Mouse (Mus musculus) B cell, adult 62 days (primary cell): ENCODE results near the gene Tbx1. TPM values are rescaled to one million over a fixed set of nuclear protein-coding genes. Genes with fewer than 3 reads are reported as not detected.

Experiments used
- total RNA-seq: library from RNA; stranded (reverse); gene quantifications from 4 replicates; pipeline ENCODE4 v1.2.4, GENCODE M21; 2023

The Tbx1 gene
- not detected in 4 replicates for total RNA-seq

DNA sequence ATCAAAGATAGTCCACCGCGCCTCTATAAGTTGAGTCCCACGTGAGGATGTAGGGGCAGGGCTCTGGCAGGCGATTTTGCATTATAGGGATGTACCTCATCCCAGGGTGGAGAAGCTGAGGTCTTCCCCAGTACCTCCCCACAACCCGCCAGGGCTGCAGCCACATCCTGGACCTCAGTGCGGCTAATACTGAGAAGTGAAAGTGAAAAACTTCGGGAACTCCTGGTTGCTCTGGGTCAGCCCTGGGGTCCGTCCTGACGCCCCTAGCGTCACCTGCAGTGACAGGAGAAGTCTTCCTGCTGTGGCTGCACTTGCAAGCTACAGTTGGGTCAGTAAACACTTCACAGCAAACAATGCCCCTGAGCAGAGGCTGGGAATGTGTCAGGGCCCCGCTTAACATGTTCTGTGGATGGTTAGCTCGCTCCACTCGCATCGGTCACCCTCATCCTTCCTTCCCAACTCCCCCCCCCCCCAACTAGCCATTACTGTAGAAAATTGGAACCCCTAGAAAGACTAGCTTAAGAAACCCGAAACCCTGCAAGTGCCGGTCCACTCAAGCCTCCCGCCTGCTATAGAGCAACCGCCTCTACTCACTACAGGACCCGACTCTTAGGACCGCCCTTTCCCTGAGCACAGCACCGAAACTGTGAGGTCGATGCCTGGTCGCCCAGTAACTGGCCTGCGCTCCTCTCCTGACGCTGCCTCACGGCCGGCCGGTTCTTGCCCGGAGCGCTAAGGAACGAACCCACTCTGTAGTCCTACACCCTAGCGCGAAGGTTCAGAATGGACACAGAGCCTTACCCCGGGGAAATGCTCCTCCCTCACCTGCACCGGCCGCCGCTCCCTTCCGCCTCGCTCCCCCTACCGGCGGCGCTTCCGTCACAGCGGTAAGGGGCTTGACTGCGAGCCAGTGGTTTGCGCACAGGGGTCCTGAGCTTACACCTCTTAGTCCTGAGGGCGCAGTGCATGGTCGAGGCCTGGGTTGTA is at the start of gene Tbx1:
Gene Tbx1 (minus strand): TSS at position 868 of the 987 bp plus-strand sequence.

DNA sequence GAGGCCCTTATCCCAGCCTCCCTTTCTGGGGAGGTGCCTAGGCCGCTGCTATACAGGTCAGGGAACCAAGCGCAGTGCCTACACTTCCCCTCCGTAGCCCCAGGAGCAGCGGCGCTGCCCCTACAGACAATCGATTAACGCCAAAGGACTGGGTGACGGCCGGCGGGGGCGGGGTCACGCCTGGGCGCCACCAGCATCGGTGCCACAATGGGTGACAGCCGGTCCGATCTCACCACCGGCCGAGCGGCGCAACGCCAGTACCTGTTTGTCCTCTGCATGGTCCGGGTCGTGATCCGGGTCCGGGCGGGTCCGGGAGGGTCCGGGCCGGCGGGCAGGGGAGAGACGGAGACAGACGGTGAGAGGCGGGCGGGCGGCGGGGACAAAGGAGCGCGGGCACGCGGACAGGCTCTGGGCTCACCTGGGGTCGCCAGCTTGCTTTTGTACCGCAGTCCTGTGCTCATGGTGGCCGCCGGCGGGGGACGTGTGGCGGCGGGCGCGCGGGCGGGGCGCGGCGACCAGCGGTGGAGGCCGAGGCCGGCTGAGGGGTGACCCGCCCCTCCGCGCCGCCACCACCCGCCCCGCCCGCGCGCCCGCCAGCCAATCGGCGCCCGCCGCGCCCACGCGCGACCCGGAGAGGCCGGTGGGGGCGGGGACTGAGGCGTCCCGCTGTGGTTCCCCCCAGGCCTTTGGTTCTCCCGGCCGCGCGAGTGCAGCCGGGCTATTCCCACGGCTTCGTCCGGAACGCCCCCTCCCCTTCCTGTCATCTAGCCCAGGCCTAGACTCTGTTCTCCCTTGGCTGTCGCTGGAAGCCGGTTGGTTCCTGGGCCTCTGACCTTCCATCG is 39.1 kb upstream of the Tbx1 start, which contains the start of gene Sept5:
Gene Sept5 (minus strand): TSS at position 565 of the 842 bp plus-strand sequence.

DNA sequence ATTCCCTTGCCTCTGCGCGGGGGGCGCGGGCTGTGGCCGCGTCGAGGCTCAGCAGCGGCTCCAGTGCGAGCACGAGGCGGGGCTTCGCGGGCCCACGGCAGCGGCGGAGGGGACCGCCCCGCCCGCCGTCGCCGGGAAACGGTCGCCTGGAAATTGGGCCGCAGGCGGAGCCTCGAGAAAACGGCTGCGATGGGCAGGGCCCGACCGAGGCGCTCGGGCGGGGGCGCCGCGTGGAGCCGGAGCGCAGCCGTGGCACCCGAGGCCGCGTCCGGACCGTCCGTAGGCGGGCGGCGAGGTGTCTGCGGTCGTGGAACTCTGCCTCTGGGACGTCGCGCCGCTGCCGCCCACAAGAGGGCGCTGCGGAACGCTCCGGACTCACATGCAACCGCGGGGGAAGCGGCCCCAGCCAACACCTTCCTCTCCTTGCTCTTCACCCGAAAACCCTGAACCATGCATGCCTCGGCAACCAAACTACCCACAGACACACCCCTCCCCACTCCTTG is 36.0 kb upstream of the Tbx1 start, which contains the start of gene Gm49601:
Gene Gm49601 (minus strand): TSS at position 52 of the 503 bp plus-strand sequence.

DNA sequence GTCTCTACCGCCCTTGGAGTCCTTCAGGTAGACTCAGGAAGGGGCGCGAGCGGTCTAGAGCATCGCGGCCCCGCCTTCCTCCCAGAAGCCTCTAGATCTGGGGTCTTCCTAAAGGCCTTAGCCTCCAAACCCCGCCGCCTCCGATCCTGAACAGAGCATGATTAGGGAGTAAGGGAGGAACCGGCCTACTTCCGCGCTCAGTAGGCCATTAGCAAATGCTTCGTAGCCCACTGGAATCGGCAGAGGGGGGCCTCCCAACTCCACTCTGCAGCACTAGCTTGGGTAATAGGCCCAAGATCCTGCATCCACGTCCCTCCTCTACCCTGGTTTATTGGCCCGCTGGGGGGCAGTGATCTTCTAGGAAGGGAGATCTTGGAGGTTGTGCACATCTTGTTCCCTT is 31.5 kb upstream of the Tbx1 start, which contains the start of gene Gp1bb:
Gene Gp1bb (minus strand): TSS at position 385 of the 400 bp plus-strand sequence.

Other genes starting within 250 kb of the Tbx1 start
- gene Tango2, start 242.6 kb downstream of the Tbx1 start, total RNA-seq: 27.1 to 37.4 TPM (median 31.0 TPM) in 4 replicates
- gene Arvcf, start 242.5 kb downstream of the Tbx1 start, total RNA-seq: 4.4 to 7.0 TPM (median 6.1 TPM) in 4 replicates
- gene Txnrd2, start 164.3 kb downstream of the Tbx1 start, total RNA-seq: 16.0 to 20.5 TPM (median 20.2 TPM) in 4 replicates
- gene Comt, start 163.8 kb downstream of the Tbx1 start, total RNA-seq: 14.3 to 15.3 TPM (median 15.2 TPM) in 4 replicates
- 2.6 to 7.9 TPM (median 6.1 TPM) in 4 replicates for gene Gnb1l, start 92.0 kb downstream of the Tbx1 start, total RNA-seq
- 4.0 to 9.6 TPM (median 5.5 TPM) in 4 replicates for gene Rtl10, start 91.8 kb downstream of the Tbx1 start, total RNA-seq
- not detected in 4 replicates for gene Gp1bb, start 31.7 kb upstream of the Tbx1 start, total RNA-seq
- not detected in 4 replicates for gene Gm49601, start 35.8 kb upstream of the Tbx1 start, total RNA-seq
- gene Sept5, start 39.3 kb upstream of the Tbx1 start, total RNA-seq: not detected in 4 replicates
- not detected in 4 replicates for gene Cldn5, start 186.2 kb upstream of the Tbx1 start, total RNA-seq
- 86.6 to 109 TPM (median 87.3 TPM) in 4 replicates for gene Ufd1, start 221.1 kb upstream of the Tbx1 start, total RNA-seq
- gene Cdc45, start 221.3 kb upstream of the Tbx1 start, total RNA-seq: 3.7 to 5.3 TPM (median 4.0 TPM) in 4 replicates
- 36.8 to 42.0 TPM (median 41.6 TPM) in 4 replicates for gene 2510002D24Rik, start 245.9 kb upstream of the Tbx1 start, total RNA-seq
- gene Gm28539, start 245.9 kb upstream of the Tbx1 start, total RNA-seq: 2.8 to 6.4 TPM (median 3.2 TPM) in 3 of 4 replicates, not detected in the other